Mouse (Mus musculus) CH12.LX (cell line): ENCODE measurements around the gene Inpp5a. TPM values are rescaled to one million over a fixed set of nuclear protein-coding genes. Genes with fewer than 3 reads are reported as not detected.

ENCODE experiments used
- DNase-seq: peaks from one replicate; pipeline ENCODE4 v3.0.0-alpha.2; 2013; ENCODE audit errors: extremely low read depth
- H3K27ac ChIP-seq: 2 replicates; pipeline ENCODE4 v1.5.1; 2012; ENCODE audit warnings: low read depth, mild to moderate bottlenecking, control low read depth, moderate library complexity; ENCODE audit not compliant: insufficient read depth
- H3K27me3 ChIP-seq: replicated peaks from 2 replicates; pipeline ENCODE3; 2012; ENCODE audit warnings: inconsistent platforms
- H3K36me3 ChIP-seq, 2 experiments: replicated peaks in 1 of 2; 2 replicates each; pipeline versions ENCODE3 to v1.6.1; 2012; ENCODE audit warnings: inconsistent platforms in 1 of 2, low read length in 1 of 2, mild to moderate bottlenecking in 1 of 2, mixed read lengths in 1 of 2, moderate library complexity in 1 of 2; ENCODE audit not compliant: control insufficient read depth in 1 of 2, insufficient read depth in 1 of 2
- H3K4me1 ChIP-seq, 2 experiments: 2 replicates each; pipeline ENCODE4 v1.6.1; 2012; ENCODE audit warnings: inconsistent platforms in 1 of 2, moderate library complexity in 1 of 2; ENCODE audit not compliant: insufficient read depth in 2 of 2, control insufficient read depth in 1 of 2
- H3K4me2 ChIP-seq: 2 replicates; pipeline ENCODE4 v1.6.1; 2012; ENCODE audit warnings: low read depth, mild to moderate bottlenecking, control low read depth; ENCODE audit not compliant: poor library complexity, insufficient read depth, severe bottlenecking
- H3K4me3 ChIP-seq, 3 experiments: fragments of 150-350 bp in 1 of 3; sonication (generic) in 1 of 3; replicated peaks in 1 of 3; 2 replicates each; pipeline versions ENCODE3 to v1.5.1; 2011 to 2012; ENCODE audit warnings: low read depth in 2 of 3, low read length in 2 of 3, mild to moderate bottlenecking in 2 of 3, moderate library complexity in 2 of 3, control low read depth in 1 of 3, improper control_type of control experiment in 1 of 3, inconsistent platforms in 1 of 3, mixed read lengths in 1 of 3; ENCODE audit not compliant: poor library complexity in 1 of 3
- H3K79me2 ChIP-seq: replicated peaks from 2 replicates; pipeline ENCODE4 v1.6.1; 2012; ENCODE audit warnings: mild to moderate bottlenecking, moderate library complexity; ENCODE audit not compliant: control insufficient read depth, poor library complexity, insufficient read depth, severe bottlenecking; ENCODE audit errors: extremely low read depth
- H3K9ac ChIP-seq: 2 replicates; pipeline ENCODE4 v1.6.1; 2012; ENCODE audit warnings: low read depth, mild to moderate bottlenecking, control low read depth, moderate library complexity; ENCODE audit not compliant: insufficient read depth
- H3K9me3 ChIP-seq: replicated peaks from 2 replicates; pipeline ENCODE3; 2012; ENCODE audit warnings: low read length, inconsistent platforms, mixed read lengths
- BHLHE40 ChIP-seq: IDR thresholded peaks from 2 replicates; pipeline ENCODE4 v1.6.1; 2011; ENCODE audit warnings: mild to moderate bottlenecking, low read depth, low read length, improper control_type of control experiment
- CHD1 ChIP-seq: IDR thresholded peaks from 2 replicates; pipeline ENCODE4 v1.6.1; 2012; ENCODE audit warnings: low read depth, low read length, improper control_type of control experiment, inconsistent platforms
- CHD2 ChIP-seq: IDR thresholded peaks from 2 replicates; pipeline ENCODE4 v1.6.1; 2011; ENCODE audit warnings: low read length, improper control_type of control experiment
- CTCF ChIP-seq, 2 experiments: IDR thresholded peaks in 1 of 2; conservative IDR thresholded peaks in 1 of 2; 2 replicates each; pipeline ENCODE4 v1.5.1; 2011 to 2012; ENCODE audit warnings: low read depth in 2 of 2, low read length in 2 of 2, improper control_type of control experiment in 1 of 2, inconsistent platforms in 1 of 2, mild to moderate bottlenecking in 1 of 2, moderate library complexity in 1 of 2
- E2F4 ChIP-seq: IDR thresholded peaks from 2 replicates; pipeline ENCODE4 v1.6.1; 2011; ENCODE audit warnings: low read depth, low read length, improper control_type of control experiment; ENCODE audit not compliant: insufficient replicate concordance
- ELF1 ChIP-seq: IDR thresholded peaks from 2 replicates; pipeline ENCODE4 v1.6.1; 2014; ENCODE audit warnings: low read depth, mild to moderate bottlenecking, inconsistent platforms, low read length, improper control_type of control experiment
- ETS1 ChIP-seq: conservative IDR thresholded peaks from 2 replicates; pipeline ENCODE4 v1.6.1; 2012; ENCODE audit warnings: low read depth, mild to moderate bottlenecking, inconsistent platforms, low read length, improper control_type of control experiment, moderate library complexity
- IRF4 ChIP-seq: IDR thresholded peaks from 2 replicates; pipeline ENCODE4 v1.6.1; 2014; ENCODE audit warnings: low read depth, mild to moderate bottlenecking, inconsistent platforms, low read length, improper control_type of control experiment
- KAT2A ChIP-seq: IDR thresholded peaks from 2 replicates; pipeline ENCODE4 v1.6.1; 2012; ENCODE audit warnings: low read length, improper control_type of control experiment, inconsistent platforms; ENCODE audit not compliant: insufficient replicate concordance
- MAFK ChIP-seq: IDR thresholded peaks from 2 replicates; pipeline ENCODE4 v1.6.1; 2011; ENCODE audit warnings: low read length, improper control_type of control experiment; ENCODE audit not compliant: insufficient replicate concordance
- MAX ChIP-seq: IDR thresholded peaks from 2 replicates; pipeline ENCODE4 v1.6.1; 2011; ENCODE audit warnings: low read length, improper control_type of control experiment
- MAZ ChIP-seq: IDR thresholded peaks from 2 replicates; pipeline ENCODE4 v1.6.1; 2012; ENCODE audit warnings: low read depth, mild to moderate bottlenecking, inconsistent platforms, low read length, improper control_type of control experiment, moderate library complexity
- MEF2A ChIP-seq: IDR thresholded peaks from 2 replicates; pipeline ENCODE4 v1.6.1; 2014; ENCODE audit warnings: low read depth, mild to moderate bottlenecking, inconsistent platforms, low read length, improper control_type of control experiment, borderline replicate concordance
- MXI1 ChIP-seq: IDR thresholded peaks from 2 replicates; pipeline ENCODE4 v1.6.1; 2011; ENCODE audit warnings: mild to moderate bottlenecking, low read depth, low read length, improper control_type of control experiment
- MYC ChIP-seq: IDR thresholded peaks from 2 replicates; pipeline ENCODE4 v1.6.1; 2011; ENCODE audit warnings: low read depth, mild to moderate bottlenecking, improper control_type of control experiment, low read length
- NELFE ChIP-seq: IDR thresholded peaks from 2 replicates; pipeline ENCODE4 v1.6.1; 2011; ENCODE audit warnings: low read depth, low read length, improper control_type of control experiment
- PAX5 ChIP-seq: IDR thresholded peaks from 2 replicates; pipeline ENCODE4 v1.6.1; 2012; ENCODE audit warnings: low read length, inconsistent platforms, mixed read lengths
- POLR2A ChIP-seq: IDR thresholded peaks from 2 replicates; pipeline ENCODE4 v1.6.1; 2011; ENCODE audit warnings: low read depth, mild to moderate bottlenecking, improper control_type of control experiment, low read length
- POLR2AphosphoS2 ChIP-seq: IDR thresholded peaks from 2 replicates; pipeline ENCODE4 v1.6.1; 2011; ENCODE audit warnings: low read depth, low read length, improper control_type of control experiment
- RAD21 ChIP-seq: IDR thresholded peaks from 2 replicates; pipeline ENCODE4 v1.6.1; 2011; ENCODE audit warnings: low read depth, mild to moderate bottlenecking, low read length, improper control_type of control experiment, moderate library complexity
- RCOR1 ChIP-seq: conservative IDR thresholded peaks from 2 replicates; pipeline ENCODE4 v1.6.1; 2012; ENCODE audit warnings: low read depth, mild to moderate bottlenecking, inconsistent platforms, low read length, improper control_type of control experiment
- SIN3A ChIP-seq: IDR thresholded peaks from 2 replicates; pipeline ENCODE4 v1.6.1; 2012; ENCODE audit warnings: low read length, improper control_type of control experiment, inconsistent platforms
- SMC3 ChIP-seq: IDR thresholded peaks from 2 replicates; pipeline ENCODE4 v1.6.1; 2011; ENCODE audit warnings: low read depth, low read length, improper control_type of control experiment
- TCF12 ChIP-seq: IDR thresholded peaks from 2 replicates; pipeline ENCODE4 v1.6.1; 2014; ENCODE audit warnings: low read depth, mild to moderate bottlenecking, inconsistent platforms, low read length, improper control_type of control experiment
- UBTF ChIP-seq: IDR thresholded peaks from 2 replicates; pipeline ENCODE4 v1.6.1; 2012; ENCODE audit warnings: low read depth, mild to moderate bottlenecking, inconsistent platforms, low read length, improper control_type of control experiment, moderate library complexity
- ZC3H11A ChIP-seq: IDR thresholded peaks from 2 replicates; pipeline ENCODE4 v1.6.1; 2012; ENCODE audit warnings: low read depth, mild to moderate bottlenecking, inconsistent platforms, low read length, improper control_type of control experiment
- ZKSCAN1 ChIP-seq: IDR thresholded peaks from 2 replicates; pipeline ENCODE4 v1.6.1; 2012; ENCODE audit warnings: low read depth, inconsistent platforms, low read length, improper control_type of control experiment, borderline replicate concordance
- ZNF384 ChIP-seq: IDR thresholded peaks from 2 replicates; pipeline ENCODE4 v1.6.1; 2012; ENCODE audit warnings: low read depth, low read length, improper control_type of control experiment, inconsistent platforms
- dilution Hi-C: fragments of 300-500 bp; cut with MboI; formaldehyde crosslinking; loops from 2 replicates; pipeline ENCODE4 v1.14.3; 2020; ENCODE audit warnings: low sequenced_read_pairs; ENCODE audit not compliant: extremely low pct_unique_long_range_greater_than_20kb, extremely low pct_ligation_motif_present
- in situ Hi-C: fragments of 300-500 bp; cut with MboI; formaldehyde crosslinking; loops from 3 replicates; pipeline ENCODE4 v1.14.3; 2019; ENCODE audit warnings: low sequenced_read_pairs, low pct_ligation_motif_present, low pct_unique_long_range_greater_than_20kb, mixed read lengths
- polyA plus RNA-seq: library from polyadenylated mRNA; unstranded; fragments of >175 nt; gene quantifications from 2 replicates; pipeline ENCODE4 v1.2.1, GENCODE M21; 2012; ENCODE audit warnings: low read depth; ENCODE audit not compliant: insufficient read length
- total RNA-seq, 2 experiments: library from RNA; depleted of rRNA; stranded (reverse); fragments of 300-350 nt in 1 of 2; fragments of >200 nt in 1 of 2; gene quantifications; 2 replicates each; pipeline ENCODE4 v1.2.3; 2012 to 2014

The Inpp5a gene
- total and polyA plus RNA-seq, 3 experiments: 1.7 to 5.4 (median 3.0) TPM

DNA sequence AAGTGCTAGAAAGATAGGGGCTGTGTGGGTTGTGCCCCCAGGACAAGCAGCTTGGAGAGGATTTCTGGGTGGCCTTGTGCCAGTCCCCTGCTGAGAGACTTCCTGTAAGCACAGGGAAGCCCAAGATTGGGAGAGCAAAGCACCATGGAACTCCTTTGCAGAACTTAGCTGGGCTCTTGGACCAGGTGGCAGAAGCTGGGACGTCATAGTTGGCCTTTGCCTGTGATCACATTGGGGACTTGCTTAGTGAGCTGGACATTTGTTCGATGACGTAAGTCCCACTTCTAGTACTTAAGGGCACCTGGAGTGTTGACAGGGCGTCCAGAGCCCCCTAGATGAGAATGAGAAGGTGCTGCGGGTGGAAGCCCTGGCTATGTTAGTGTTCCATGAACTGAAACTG is 62.8 kb downstream of the Inpp5a start:
- Histone ChIP-seq H3K36me3 (peaks cover 0 to 4% of the 10 kb centered on the region in 2 experiments), H3K79me2 (no peaks in the 10 kb centered on the region), H3K9me3 (no peaks in the 10 kb centered on the region), H3K27me3 (no peaks in the 10 kb centered on the region), H3K4me1 (peaks cover 20 to 42% of the 10 kb centered on the region in 2 experiments), H3K27ac (no peak overlapping the region), H3K4me3 (no peak overlapping the region), H3K9ac (no peak overlapping the region), H3K4me2 (no peak overlapping the region)
- dilution Hi-C loops (no loop called here), in situ Hi-C loops (no loop called here)
- DNase-seq: no peak
- TF ChIP-seq KAT2A: no peak
- no peak for TF ChIP-seq ELF1
- no peak for TF ChIP-seq MAX
- no peak for TF ChIP-seq RCOR1
- TF ChIP-seq E2F4: no peak
- TF ChIP-seq BHLHE40: no peak
- no peak for TF ChIP-seq UBTF
- TF ChIP-seq RAD21: no peak
- no peak for TF ChIP-seq ZNF384
- no peak for TF ChIP-seq MAFK
- no peak for TF ChIP-seq POLR2A
- no peak for TF ChIP-seq PAX5
- TF ChIP-seq MXI1: no peak
- TF ChIP-seq MAZ: no peak
- no peak for TF ChIP-seq NELFE
- no peak for TF ChIP-seq TCF12
- TF ChIP-seq SMC3: no peak
- TF ChIP-seq POLR2AphosphoS2: no peak
- no peak for TF ChIP-seq IRF4
- TF ChIP-seq SIN3A: no peak

DNA sequence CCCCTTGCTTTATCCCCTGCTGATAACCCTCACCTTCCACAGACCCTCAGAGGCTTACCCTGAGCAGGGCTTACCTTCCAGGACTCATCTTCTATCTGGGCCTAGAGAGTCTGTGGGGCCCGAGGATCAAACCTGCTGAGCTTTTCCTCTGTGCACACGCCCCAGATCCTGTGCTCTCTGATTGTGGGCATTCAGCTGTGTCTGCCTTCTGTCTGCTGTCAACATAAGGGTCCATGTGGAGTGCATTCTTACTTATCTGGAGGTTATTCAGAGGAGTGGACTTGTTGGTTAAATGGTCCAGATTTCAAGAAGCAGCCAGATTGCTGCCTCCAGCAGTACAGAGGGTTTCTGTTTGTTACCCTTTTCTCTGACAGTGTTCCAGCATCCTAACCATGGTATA is 63.3 kb downstream of the Inpp5a start:
- Histone ChIP-seq H3K4me1 (peaks cover 20 to 42% of the 10 kb centered on the region in 2 experiments), H3K36me3 (peaks cover 0 to 4% of the 10 kb centered on the region in 2 experiments), H3K4me3 (no peak overlapping the region), H3K79me2 (no peaks in the 10 kb centered on the region), H3K9me3 (no peaks in the 10 kb centered on the region), H3K9ac (no peak overlapping the region), H3K27me3 (no peaks in the 10 kb centered on the region), H3K27ac (no peak overlapping the region), H3K4me2 (no peak overlapping the region)
- no peak for DNase-seq
- dilution Hi-C loops (no loop called here), in situ Hi-C loops (no loop called here)
- no peak for TF ChIP-seq ZC3H11A
- TF ChIP-seq UBTF: no peak
- TF ChIP-seq CHD2: no peak
- TF ChIP-seq CHD1: no peak
- TF ChIP-seq MYC: no peak
- no peak for TF ChIP-seq ZKSCAN1
- no peak for TF ChIP-seq RAD21
- TF ChIP-seq MEF2A: no peak
- TF ChIP-seq KAT2A: no peak
- TF ChIP-seq RCOR1: no peak
- no peak for TF ChIP-seq ELF1
- TF ChIP-seq NELFE: no peak
- no peak for TF ChIP-seq PAX5
- no peak for TF ChIP-seq CTCF (conservative IDR thresholded peaks at IDR 0.05 in 1 of 2, IDR thresholded peaks at IDR 0.05 in 1 of 2; ENCODE audit: low read depth in 2 of 2, low read length in 2 of 2)
- TF ChIP-seq MAX: no peak
- no peak for TF ChIP-seq POLR2AphosphoS2
- no peak for TF ChIP-seq SIN3A
- TF ChIP-seq ETS1: no peak
